Mouse (Mus musculus): ENCODE results near the gene Abhd17b.
"Not testable (repeated sequence)": the region's sequence is repeated elsewhere in the genome, so short reads cannot be mapped to it uniquely, and the experiment has no call there.

Abhd17b gene

GRCm38 (mm10) chr19:21651664-21652063, 1.3 kb upstream of the Abhd17b start:
- in situ Hi-C loops (cut with MboI, MseI), result loop anchor here in 1 of 2 experiments (10.0 kb wide), 1 partner anchor 47 kb away; no protein-coding TSS in a partner anchor

GRCm38 (mm10) chr19:21652285-21653171, 457 bp upstream of the Abhd17b start, which contains the start of gene 1110059E24Rik:
TSS of gene 1110059E24Rik (minus strand) at chr19:21652976.
- in situ Hi-C loops (cut with MboI, MseI), result loop anchor here in 1 of 2 experiments (10.0 kb wide), 1 partner anchor 48 kb away; no protein-coding TSS in a partner anchor

DNA sequence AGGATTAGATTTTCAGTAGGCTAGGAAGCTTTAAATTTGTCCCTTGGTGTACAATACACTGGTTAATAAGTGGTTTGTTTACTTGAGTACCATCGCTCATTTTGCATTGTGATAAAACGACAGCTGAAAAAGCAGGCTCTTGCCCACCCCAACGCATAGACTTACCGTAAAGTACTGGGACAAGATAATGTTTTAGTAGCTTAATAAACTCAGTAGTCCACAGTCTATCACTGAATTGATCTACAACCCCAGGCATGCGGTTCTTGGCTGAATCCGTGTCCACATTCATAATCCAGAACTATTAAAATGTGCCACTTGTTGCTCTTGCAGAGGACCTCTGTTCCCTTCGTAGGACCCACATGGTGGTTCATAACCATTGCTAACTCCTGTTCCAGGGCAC, 1.8 kb downstream of the Abhd17b start:
- in situ Hi-C loops (cut with MboI, MseI), result loop anchor here in 1 of 2 experiments (5.0 to 10.0 kb wide), 2 partner anchors 50 to 83 kb away; no protein-coding TSS in a partner anchor

GRCm38 (mm10) chr19:21660734-21661133, 7.7 kb downstream of the Abhd17b start:
- in situ Hi-C loops (cut with MboI, MseI), result no loop called here

DNA sequence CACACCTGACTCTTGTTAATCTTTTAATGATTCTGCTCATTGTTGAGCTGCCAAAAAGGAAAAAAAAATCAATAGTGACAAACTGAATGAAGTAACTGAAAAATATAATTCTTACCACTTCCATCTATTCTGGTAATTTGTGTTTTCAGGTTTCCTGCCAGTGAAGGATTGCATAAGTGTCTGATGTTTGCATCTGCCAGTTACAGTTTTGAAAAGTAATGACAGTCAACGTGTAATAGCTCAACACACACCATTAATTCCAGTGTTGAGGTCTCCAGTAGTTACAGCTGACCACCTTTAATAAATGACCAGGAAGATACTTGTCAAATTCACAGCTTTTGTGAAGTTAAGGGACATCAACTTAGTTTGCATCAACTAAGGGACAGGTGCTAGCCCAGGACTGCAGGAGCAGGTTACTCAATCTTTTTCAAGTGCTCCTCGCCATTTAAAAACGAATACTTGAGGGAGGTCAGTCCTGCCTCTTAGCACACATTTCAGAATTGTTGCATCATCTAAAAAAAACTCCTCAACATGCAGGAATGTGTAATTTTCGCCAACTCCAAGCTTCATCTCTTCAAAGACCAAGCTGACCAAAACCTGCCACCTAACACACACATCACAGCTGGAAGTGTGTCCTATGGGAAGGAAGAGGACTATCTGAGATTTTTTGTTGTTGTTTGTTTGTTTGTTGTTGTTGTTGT, 10.9 kb downstream of the Abhd17b start:
- in situ Hi-C loops (cut with MboI, MseI), result no loop called here

- in situ Hi-C loops (cut with MboI, MseI), result no loop called here
These were observed 16.7 kb downstream of the Abhd17b start for GRCm38 (mm10) chr19:21669650-21670049.

- in situ Hi-C loops (cut with MboI, MseI), result no loop called here
These were observed 21.5 kb downstream of the Abhd17b start for GRCm38 (mm10) chr19:21674354-21675096.

GRCm38 (mm10) chr19:21680091-21680490, 27.1 kb downstream of the Abhd17b start:
- in situ Hi-C loops (cut with MboI, MseI), result no loop called here

- in situ Hi-C loops (cut with MboI, MseI), result no loop called here
These were observed 28.0 kb downstream of the Abhd17b start for GRCm38 (mm10) chr19:21680986-21681385.

- in situ Hi-C loops (cut with MboI, MseI), result loop anchor here in 1 of 2 experiments (10.0 kb wide), 1 partner anchor 61 kb away; the partner anchor contains the start of gene Cemip2
These were observed 60.5 kb downstream of the Abhd17b start for GRCm38 (mm10) chr19:21713260-21714031.

DNA sequence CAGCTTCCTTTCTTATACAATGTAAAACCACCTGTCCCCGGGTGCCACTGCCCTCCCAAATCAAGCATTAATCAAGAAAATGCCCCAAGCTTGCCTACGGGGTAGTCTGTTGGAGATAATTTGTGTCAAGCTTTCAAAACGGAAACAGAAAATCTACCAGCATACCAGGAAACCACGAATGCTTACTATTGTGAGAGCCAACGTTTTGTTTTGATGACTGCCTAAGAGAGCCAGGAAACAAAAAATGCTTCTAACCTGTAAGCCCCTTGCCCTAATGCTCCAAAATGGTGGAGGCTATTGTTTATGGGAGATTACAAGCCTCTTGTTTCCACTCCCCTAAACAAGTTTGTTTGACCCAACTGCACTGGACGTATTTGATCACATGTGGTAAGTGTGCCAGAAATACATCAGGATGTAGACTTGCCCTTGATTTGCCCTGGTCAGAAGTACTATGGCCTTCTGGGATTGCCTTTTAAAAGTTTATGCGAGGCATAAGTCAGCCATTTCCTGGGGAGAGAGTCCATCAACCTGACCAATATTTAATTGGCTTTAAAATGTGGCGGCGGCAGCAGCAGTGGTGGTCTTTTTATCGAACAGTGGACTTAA, 61.4 kb downstream of the Abhd17b start:
- in situ Hi-C loops (cut with MboI, MseI), result loop anchor here in 1 of 2 experiments (10.0 kb wide), 1 partner anchor 60 kb away; the partner anchor contains the start of gene Cemip2

DNA sequence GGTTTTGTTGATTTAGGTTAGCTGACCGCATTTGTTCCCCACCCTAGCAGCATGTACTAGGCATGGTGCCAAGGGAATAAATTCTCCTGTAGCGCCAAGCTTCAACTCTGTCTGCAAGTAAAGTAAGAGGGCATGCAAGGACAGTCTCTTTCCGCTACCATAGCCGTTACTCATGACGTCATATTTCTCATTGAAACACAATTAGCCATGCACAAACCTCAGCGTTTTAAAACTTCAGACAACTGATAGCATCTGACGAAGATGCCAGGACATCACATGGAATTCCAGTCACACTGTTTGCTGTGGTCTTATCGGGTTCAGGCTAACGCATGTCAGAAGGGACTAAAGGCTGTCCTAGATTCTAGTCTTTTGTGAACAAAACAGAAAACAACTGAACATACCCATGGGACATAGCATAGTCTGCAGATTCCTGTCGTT, 62.0 kb downstream of the Abhd17b start:
- in situ Hi-C loops (cut with MboI, MseI), result loop anchor here (5.0 to 10.0 kb wide), 2 partner anchors 60 to 68 kb away; partner anchors contain the start of gene Cemip2 (in 1 of the 2)

GRCm38 (mm10) chr19:21715515-21715914, 62.5 kb downstream of the Abhd17b start:
- in situ Hi-C loops (cut with MboI, MseI), result loop anchor here (5.0 to 10.0 kb wide), 2 partner anchors 59 to 68 kb away; partner anchors contain the start of gene Cemip2 (in 1 of the 2)

GRCm38 (mm10) chr19:21716456-21716855, 63.5 kb downstream of the Abhd17b start:
- in situ Hi-C loops (cut with MboI, MseI), result loop anchor here (5.0 to 10.0 kb wide), 2 partner anchors 58 to 69 kb away; partner anchors contain the start of gene Cemip2 (in 1 of the 2)

DNA sequence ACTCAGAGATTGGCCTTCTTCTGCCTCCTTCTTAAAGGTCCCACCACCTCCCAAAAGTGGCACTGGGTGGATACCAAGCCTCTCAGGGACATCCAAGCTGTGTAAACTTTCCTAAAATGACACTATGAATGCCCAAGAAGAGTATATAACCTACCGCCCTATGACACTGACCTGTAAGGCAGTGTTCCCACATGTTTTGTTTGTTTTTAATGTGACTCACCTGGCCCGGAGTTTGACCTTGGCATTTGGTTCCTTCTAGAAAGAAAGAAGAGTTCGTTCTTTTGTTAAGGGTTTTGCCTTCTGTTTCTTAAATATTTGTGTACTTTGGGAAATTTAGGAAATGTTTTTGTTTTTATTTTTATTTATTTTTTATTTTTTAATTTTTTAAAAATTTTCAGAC, 66.2 kb downstream of the Abhd17b start:
- in situ Hi-C loops (cut with MboI, MseI), result loop anchor here (5.0 to 10.0 kb wide), 2 partner anchors 56 to 72 kb away; partner anchors contain the start of gene Cemip2 (in 1 of the 2)

DNA sequence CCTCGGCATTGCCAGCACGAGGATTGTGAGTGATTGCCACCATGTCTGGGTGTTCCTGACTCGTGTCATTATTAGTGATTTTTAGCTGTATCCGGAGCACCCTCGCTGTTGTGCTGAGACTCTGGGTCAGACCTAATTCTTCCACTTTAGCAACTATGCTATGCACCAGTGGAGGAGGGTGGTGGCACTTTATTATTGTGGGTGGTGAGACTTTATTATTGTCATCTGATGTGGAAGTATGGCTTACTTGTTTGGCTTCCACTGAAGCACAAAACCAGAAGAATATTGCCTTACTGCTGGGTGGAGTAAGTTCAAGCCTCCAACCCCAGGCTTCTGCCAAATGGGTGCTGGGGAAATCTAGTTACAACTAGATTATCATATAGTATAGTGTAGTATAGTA, 68.0 kb downstream of the Abhd17b start:
- in situ Hi-C loops (cut with MboI, MseI), result no loop called here

DNA sequence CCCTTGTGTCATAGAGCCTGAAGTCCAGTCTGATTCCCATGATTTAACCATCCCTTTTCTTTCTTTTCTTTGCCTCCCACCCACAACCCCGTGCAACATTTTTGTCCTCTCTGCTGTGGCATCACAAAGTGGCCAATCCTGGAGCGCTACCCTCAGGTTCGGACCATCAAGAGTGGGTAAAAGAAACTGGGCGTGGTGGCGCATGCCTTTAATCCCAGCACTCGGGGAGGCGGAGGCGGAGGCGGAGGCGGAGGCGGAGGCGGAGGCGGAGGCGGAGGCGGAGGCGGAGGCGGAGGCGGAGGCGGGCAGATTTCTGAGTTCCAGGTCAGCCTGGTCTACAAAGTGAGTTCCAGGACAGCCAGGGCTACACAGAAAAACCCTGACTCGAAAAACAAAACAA, 70.3 kb downstream of the Abhd17b start:
- in situ Hi-C loops (cut with MboI, MseI), result not testable (repeated sequence)

DNA sequence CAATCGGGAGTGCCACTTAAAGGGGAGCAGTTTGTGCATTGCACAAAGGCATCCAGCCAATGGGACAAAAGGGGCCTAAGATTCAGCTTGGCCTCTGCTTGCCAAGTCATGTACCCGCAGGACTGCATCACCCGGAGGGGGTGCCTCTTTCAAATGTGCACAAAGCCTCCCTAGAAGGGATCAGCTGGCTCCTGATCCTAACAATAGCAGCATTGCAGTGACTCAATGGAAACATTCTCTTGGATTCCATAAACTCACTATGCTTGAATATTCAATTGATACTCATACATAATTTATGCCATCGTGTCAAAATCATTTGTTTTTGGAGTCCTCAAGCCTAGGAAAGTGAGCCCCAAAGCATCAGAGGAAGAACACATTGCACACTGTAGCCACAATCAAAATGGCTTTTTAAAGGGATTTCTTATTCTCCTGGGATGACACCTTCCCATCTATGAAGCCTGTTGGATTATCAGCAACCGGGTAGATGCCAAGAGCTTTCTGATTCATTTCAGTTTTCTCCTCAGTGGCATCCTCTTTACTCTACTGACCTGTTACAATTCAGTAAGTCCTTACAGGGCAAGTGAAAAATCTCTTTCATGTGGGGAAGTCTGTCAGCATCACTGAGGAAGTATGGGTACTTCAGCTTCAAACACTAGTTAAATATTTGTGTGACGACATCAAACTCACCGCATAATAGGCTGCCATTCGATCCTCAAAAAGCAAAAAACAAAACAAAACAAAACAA, 71.1 kb downstream of the Abhd17b start:
- in situ Hi-C loops (cut with MboI, MseI), result no loop called here

DNA sequence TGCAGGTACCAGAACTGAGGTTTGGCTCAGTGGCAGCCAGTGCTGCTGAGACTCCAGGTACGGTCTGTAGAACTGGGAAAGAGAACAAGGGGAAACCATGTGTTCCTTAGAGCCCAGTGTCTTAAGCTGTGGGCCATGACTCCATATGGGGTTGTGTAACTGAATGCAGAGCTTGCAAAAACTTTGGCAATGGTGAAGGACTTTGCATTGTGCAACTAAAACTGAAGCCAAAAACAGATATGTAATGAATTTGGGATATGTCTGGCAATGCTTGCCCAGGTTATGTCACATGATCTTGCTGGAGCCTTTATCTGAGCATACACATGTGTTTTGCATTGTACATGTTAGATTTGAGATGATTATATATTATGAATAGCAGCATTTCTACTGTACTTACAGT, 72.2 kb downstream of the Abhd17b start:
- in situ Hi-C loops (cut with MboI, MseI), result no loop called here
